Mouse (Mus musculus) MEL (cell line): ENCODE data around the gene Pidd1. TPM values are rescaled to one million over a fixed set of nuclear protein-coding genes. Genes with fewer than 3 reads are reported as not detected.

Source experiments
- DNase-seq: peaks from one replicate; pipeline ENCODE4 v3.0.0; 2011; ENCODE audit warnings: low read depth, low spot score
- H3K27ac ChIP-seq: 2 replicates; pipeline ENCODE4 v1.5.1; 2012; ENCODE audit warnings: low read depth, mild to moderate bottlenecking, control low read depth, low read length, moderate library complexity; ENCODE audit not compliant: control insufficient read depth
- H3K27me3 ChIP-seq, 2 experiments: fragments of 150-350 bp in 1 of 2; sonication (generic) in 1 of 2; 2 replicates each; pipeline ENCODE4 v1.6.1; 2012; ENCODE audit warnings: low read length in 2 of 2, mild to moderate bottlenecking in 2 of 2, improper control_type of control experiment in 1 of 2, moderate library complexity in 1 of 2; ENCODE audit not compliant: insufficient read depth in 2 of 2, control insufficient read depth in 1 of 2
- H3K36me3 ChIP-seq, 2 experiments: 2 replicates each; pipeline ENCODE4 v1.6.1; 2012 to 2014; ENCODE audit warnings: low read length in 2 of 2, improper control_type of control experiment in 1 of 2, inconsistent platforms in 1 of 2, mild to moderate bottlenecking in 1 of 2; ENCODE audit not compliant: insufficient read depth in 2 of 2, control insufficient read depth in 1 of 2
- H3K4me1 ChIP-seq, 2 experiments: fragments of 150-350 bp in 1 of 2; sonication (generic) in 1 of 2; 2 replicates each; pipeline ENCODE4 v1.6.1; 2012; ENCODE audit warnings: low read length in 2 of 2, improper control_type of control experiment in 1 of 2, mild to moderate bottlenecking in 1 of 2; ENCODE audit not compliant: insufficient read depth in 2 of 2, control insufficient read depth in 1 of 2
- H3K4me3 ChIP-seq, 2 experiments: fragments of 150-350 bp in 1 of 2; sonication (generic) in 1 of 2; 2 replicates each; pipeline ENCODE4 v1.5.1; 2012; ENCODE audit warnings: low read depth in 2 of 2, low read length in 2 of 2, mild to moderate bottlenecking in 2 of 2, moderate library complexity in 2 of 2, control low read depth in 1 of 2, improper control_type of control experiment in 1 of 2; ENCODE audit not compliant: control insufficient read depth in 1 of 2, insufficient read depth in 1 of 2
- H3K79me2 ChIP-seq: 2 replicates; pipeline ENCODE4 v1.6.1; 2012; ENCODE audit warnings: mild to moderate bottlenecking, low read length, moderate library complexity; ENCODE audit not compliant: control insufficient read depth, poor library complexity, insufficient read depth
- H3K9ac ChIP-seq: 2 replicates; pipeline ENCODE4 v1.6.1; 2012; ENCODE audit warnings: low read depth, mild to moderate bottlenecking, control low read depth, low read length, moderate library complexity; ENCODE audit not compliant: control insufficient read depth, poor library complexity, severe bottlenecking
- H3K9me3 ChIP-seq: fragments of 150-350 bp; sonication (generic); replicated peaks from 2 replicates; pipeline ENCODE4 v1.6.1; 2012; ENCODE audit warnings: mild to moderate bottlenecking, low read length, improper control_type of control experiment, moderate library complexity; ENCODE audit not compliant: insufficient read depth
- BHLHE40 ChIP-seq: IDR thresholded peaks from 2 replicates; pipeline ENCODE4 v1.6.1; 2012; ENCODE audit warnings: low read depth, mild to moderate bottlenecking, inconsistent platforms, low read length, improper control_type of control experiment, borderline replicate concordance
- CHD1 ChIP-seq: IDR thresholded peaks from 2 replicates; pipeline ENCODE4 v1.6.1; 2012; ENCODE audit warnings: low read depth, mild to moderate bottlenecking, inconsistent platforms, low read length, improper control_type of control experiment
- E2F4 ChIP-seq: IDR thresholded peaks from 2 replicates; pipeline ENCODE4 v1.6.1; 2011; ENCODE audit warnings: low read depth, low read length, improper control_type of control experiment, borderline replicate concordance
- EP300 ChIP-seq, 2 experiments: IDR thresholded peaks; 2 replicates each; pipeline ENCODE4 v1.6.1; 2011; ENCODE audit warnings: improper control_type of control experiment in 2 of 2, low read length in 2 of 2, low read depth in 1 of 2, mild to moderate bottlenecking in 1 of 2
- ETS1 ChIP-seq: IDR thresholded peaks from 2 replicates; pipeline ENCODE4 v1.6.1; 2012; ENCODE audit warnings: low read depth, mild to moderate bottlenecking, inconsistent platforms, low read length, improper control_type of control experiment, moderate library complexity
- GABPA ChIP-seq: IDR thresholded peaks from 2 replicates; pipeline ENCODE4 v1.6.1; 2012; ENCODE audit warnings: low read depth, mild to moderate bottlenecking, inconsistent platforms, low read length, improper control_type of control experiment, moderate library complexity
- GATA1 ChIP-seq: IDR thresholded peaks from 2 replicates; pipeline ENCODE4 v1.6.1; 2011; ENCODE audit warnings: low read depth, low read length, improper control_type of control experiment
- JUND ChIP-seq: IDR thresholded peaks from 2 replicates; pipeline ENCODE4 v1.6.1; 2011; ENCODE audit warnings: low read depth, mild to moderate bottlenecking, improper control_type of control experiment, low read length
- KAT2A ChIP-seq: conservative IDR thresholded peaks from 2 replicates; pipeline ENCODE4 v1.6.1; 2012; ENCODE audit warnings: low read depth, low read length, improper control_type of control experiment, inconsistent platforms
- MAFK ChIP-seq: IDR thresholded peaks from 2 replicates; pipeline ENCODE4 v1.6.1; 2011; ENCODE audit warnings: low read depth, mild to moderate bottlenecking, low read length, improper control_type of control experiment, borderline replicate concordance
- MAZ ChIP-seq: IDR thresholded peaks from 2 replicates; pipeline ENCODE4 v1.6.1; 2012; ENCODE audit warnings: low read depth, mild to moderate bottlenecking, inconsistent platforms, low read length, improper control_type of control experiment
- MYC ChIP-seq: IDR thresholded peaks from 2 replicates; pipeline ENCODE4 v1.6.1; 2011; ENCODE audit warnings: low read depth, mild to moderate bottlenecking, low read length, improper control_type of control experiment, moderate library complexity
- NELFE ChIP-seq: IDR thresholded peaks from 2 replicates; pipeline ENCODE4 v1.6.1; 2011; ENCODE audit warnings: low read depth, low read length, improper control_type of control experiment
- NRF1 ChIP-seq: IDR thresholded peaks from 2 replicates; pipeline ENCODE4 v1.6.1; 2014; ENCODE audit warnings: low read depth, mild to moderate bottlenecking, inconsistent platforms, low read length, improper control_type of control experiment, moderate library complexity; ENCODE audit not compliant: poor library complexity, insufficient read depth, severe bottlenecking
- POLR2A ChIP-seq, 2 experiments: IDR thresholded peaks; 2 replicates each; pipeline ENCODE4 v1.6.1; 2011 to 2012; ENCODE audit warnings: low read length in 2 of 2, mild to moderate bottlenecking in 2 of 2, control low read depth in 1 of 2, improper control_type of control experiment in 1 of 2, low read depth in 1 of 2, moderate library complexity in 1 of 2; ENCODE audit not compliant: control insufficient read depth in 1 of 2, insufficient read depth in 1 of 2, poor library complexity in 1 of 2
- POLR2AphosphoS2 ChIP-seq: IDR thresholded peaks from 2 replicates; pipeline ENCODE4 v1.6.1; 2011; ENCODE audit warnings: low read length, improper control_type of control experiment
- POLR2AphosphoS5 ChIP-seq: IDR thresholded peaks from 2 replicates; pipeline ENCODE4 v1.6.1; 2012; ENCODE audit warnings: low read depth, borderline replicate concordance, mild to moderate bottlenecking, inconsistent platforms, low read length, moderate library complexity, mixed read lengths
- RCOR1 ChIP-seq: IDR thresholded peaks from 2 replicates; pipeline ENCODE4 v1.6.1; 2012; ENCODE audit warnings: low read depth, mild to moderate bottlenecking, inconsistent platforms, low read length, improper control_type of control experiment
- SIN3A ChIP-seq: IDR thresholded peaks from 2 replicates; pipeline ENCODE4 v1.6.1; 2012; ENCODE audit warnings: low read length, improper control_type of control experiment, inconsistent platforms
- SMC3 ChIP-seq: IDR thresholded peaks from 2 replicates; pipeline ENCODE4 v1.6.1; 2011; ENCODE audit warnings: low read depth, low read length, improper control_type of control experiment
- TAL1 ChIP-seq: IDR thresholded peaks from 2 replicates; pipeline ENCODE4 v1.6.1; 2012; ENCODE audit warnings: mild to moderate bottlenecking, inconsistent platforms, low read length, moderate library complexity, mixed read lengths
- TBP ChIP-seq: IDR thresholded peaks from 2 replicates; pipeline ENCODE4 v1.8.0; 2011; ENCODE audit warnings: low read depth, low read length, improper control_type of control experiment
- TCF12 ChIP-seq: IDR thresholded peaks from 2 replicates; pipeline ENCODE4 v1.6.1; 2014; ENCODE audit warnings: low read depth, mild to moderate bottlenecking, inconsistent platforms, low read length, improper control_type of control experiment, moderate library complexity
- UBTF ChIP-seq: IDR thresholded peaks from 2 replicates; pipeline ENCODE4 v1.6.1; 2012; ENCODE audit warnings: low read depth, mild to moderate bottlenecking, inconsistent platforms, low read length, improper control_type of control experiment, moderate library complexity, borderline replicate concordance; ENCODE audit not compliant: insufficient read depth
- USF2 ChIP-seq, 2 experiments: IDR thresholded peaks; 2 replicates each; pipeline ENCODE4 v1.6.1; 2011 to 2012; ENCODE audit warnings: improper control_type of control experiment in 2 of 2, low read length in 2 of 2, borderline replicate concordance in 1 of 2, inconsistent platforms in 1 of 2, low read depth in 1 of 2, mild to moderate bottlenecking in 1 of 2; ENCODE audit not compliant: insufficient read depth in 1 of 2
- ZKSCAN1 ChIP-seq: IDR thresholded peaks from 2 replicates; pipeline ENCODE4 v1.6.1; 2012; ENCODE audit warnings: low read depth, mild to moderate bottlenecking, inconsistent platforms, low read length, improper control_type of control experiment, moderate library complexity
- ZNF384 ChIP-seq: IDR thresholded peaks from 2 replicates; pipeline ENCODE4 v1.6.1; 2012; ENCODE audit warnings: low read depth, mild to moderate bottlenecking, inconsistent platforms, low read length, improper control_type of control experiment
- polyA plus RNA-seq, 2 experiments: library from polyadenylated mRNA; stranded (reverse) in 1 of 2; unstranded in 1 of 2; fragments of >175 nt in 1 of 2; fragments of >200 nt in 1 of 2; gene quantifications; 2 replicates each; pipeline versions ENCODE4 v1.2.1 to v1.2.4; 2012; ENCODE audit warnings: low replicate concordance in 2 of 2, low read depth in 1 of 2; ENCODE audit not compliant: insufficient read length in 2 of 2, insufficient read depth in 1 of 2, missing spikeins in 1 of 2
- total RNA-seq: library from RNA; depleted of rRNA; stranded (reverse); fragments of 300-350 nt; gene quantifications from 2 replicates; pipeline ENCODE4 v1.2.3, GENCODE M21; 2012

Pidd1 gene
- total and polyA plus RNA-seq, 3 experiments, result 6.4 to 27.2 TPM; not detected in 1

- peaks cover 12% of the 10 kb centered on the region for H3K79me2 ChIP-seq
- H3K4me1 ChIP-seq, result peaks cover 0 to 17% of the 10 kb centered on the region in 2 experiments; a peak in 3 of 4 replicates
- H3K4me3 ChIP-seq, result no peak overlapping the region
- no peaks in the 10 kb centered on the region for H3K9me3 ChIP-seq
- peaks cover 0 to 13% of the 10 kb centered on the region in 2 experiments; a peak in 2 of 4 replicates for H3K36me3 ChIP-seq
- TF ChIP-seq MAFK, result no peak
- no peak for TF ChIP-seq ETS1
- TF ChIP-seq BHLHE40, result no peak
- TF ChIP-seq ZNF384, result no peak
- TF ChIP-seq TBP, result no peak
- TF ChIP-seq POLR2A (IDR thresholded peaks at IDR 0.05; ENCODE audit: control insufficient read depth in 1 of 2, insufficient read depth in 1 of 2, low read depth in 1 of 2, low read length in 2 of 2, poor library complexity in 1 of 2), result no peak
- TF ChIP-seq TCF12, result no peak
- no peak for TF ChIP-seq JUND
- TF ChIP-seq ZKSCAN1, result no peak
- TF ChIP-seq SIN3A, result no peak
- no peak for TF ChIP-seq UBTF
- TF ChIP-seq KAT2A, result no peak
- TF ChIP-seq TAL1, result no peak
- no peak for TF ChIP-seq NRF1
- TF ChIP-seq POLR2AphosphoS5, result no peak
- no peak for TF ChIP-seq E2F4
- no peak for DNase-seq
- no peak overlapping the region for H3K27ac ChIP-seq
- no peaks in the 10 kb centered on the region for H3K27me3 ChIP-seq
- no peak overlapping the region for H3K9ac ChIP-seq
These were observed 13.1 kb downstream of the Pidd1 start for GRCm38 (mm10) chr7:141430585-141431240.

DNA sequence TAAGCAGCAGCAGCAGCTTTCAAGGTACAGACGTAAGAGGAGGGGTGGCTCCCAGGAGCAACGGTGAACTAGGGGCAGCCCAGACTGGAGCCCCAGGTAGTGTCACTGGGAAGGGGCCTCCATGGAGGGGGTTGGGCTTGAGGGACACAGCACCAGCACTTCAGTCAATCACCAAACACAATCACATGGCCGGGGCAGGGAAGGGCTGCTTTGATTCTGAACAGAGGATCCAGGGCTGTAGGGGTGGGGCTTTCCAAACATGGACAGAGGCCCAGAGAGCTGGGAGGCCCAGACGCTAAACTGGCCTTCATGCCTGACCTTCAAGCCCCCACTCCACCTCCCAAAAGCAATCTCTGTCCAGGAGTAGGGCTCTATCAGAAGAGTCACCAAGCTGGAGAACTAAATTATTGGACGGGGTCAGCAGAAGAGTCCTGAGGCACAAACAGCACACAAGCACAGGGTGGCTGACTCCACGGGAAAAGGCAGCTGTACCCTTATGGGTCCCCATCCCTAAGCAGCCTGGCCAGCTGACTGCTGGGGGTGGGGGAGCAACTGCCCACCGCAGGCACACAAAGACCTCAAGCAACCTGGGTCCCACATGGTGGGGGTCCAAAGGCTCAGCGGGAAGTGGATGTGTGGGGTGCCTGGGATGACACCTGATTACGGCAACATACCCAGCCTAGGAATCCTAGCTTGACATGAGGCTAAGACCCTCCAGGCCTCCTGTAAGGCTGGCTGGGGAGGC, 13.8 kb downstream of the Pidd1 start:
- Histone ChIP-seq H3K9ac (no peak overlapping the region), H3K27me3 (no peaks in the 10 kb centered on the region), H3K36me3 (peaks cover 0 to 10% of the 10 kb centered on the region in 2 experiments; a peak in 2 of 4 replicates)
- no peak for DNase-seq
- TF ChIP-seq MYC, result no peak
- no peak for TF ChIP-seq EP300 (IDR thresholded peaks at IDR 0.05; ENCODE audit: low read depth in 1 of 2, low read length in 2 of 2)
- no peak for TF ChIP-seq NELFE
- no peak for TF ChIP-seq RCOR1
- TF ChIP-seq MAZ, result no peak
- no peak for TF ChIP-seq GABPA
- no peak for TF ChIP-seq POLR2AphosphoS2
- TF ChIP-seq BHLHE40, result no peak
- no peak for TF ChIP-seq SMC3
- TF ChIP-seq CHD1, result no peak
- no peak for TF ChIP-seq JUND
- TF ChIP-seq TCF12, result no peak
- no peak for TF ChIP-seq GATA1
- TF ChIP-seq USF2 (IDR thresholded peaks at IDR 0.05; ENCODE audit: borderline replicate concordance in 1 of 2, insufficient read depth in 1 of 2, low read depth in 1 of 2, low read length in 2 of 2), result no peak
- no peak for TF ChIP-seq NRF1
- TF ChIP-seq TBP, result no peak
- no peak for TF ChIP-seq E2F4
- TF ChIP-seq, all 39 proteins: peak for 0
- Histone ChIP-seq H3K4me1 (peaks cover 0 to 13% of the 10 kb centered on the region in 2 experiments; a peak in 3 of 4 replicates), H3K4me3 (no peak overlapping the region), H3K9me3 (no peaks in the 10 kb centered on the region), H3K27ac (no peak overlapping the region), H3K79me2 (peaks cover 8% of the 10 kb centered on the region; the same call in 1 of the 2 replicates)
